Mouse (Mus musculus) c-Kit-positive CD71-negative TER-119-negative erythroid progenitor cells, embryonic 14.5 days (primary cell): Measurements from ENCODE around the gene St3gal3.

Experiments used
- DNase-seq: peaks from one replicate; pipeline ENCODE4 v3.0.0-alpha.2; 2013; ENCODE audit warnings: low read depth

Gene St3gal3

DNA sequence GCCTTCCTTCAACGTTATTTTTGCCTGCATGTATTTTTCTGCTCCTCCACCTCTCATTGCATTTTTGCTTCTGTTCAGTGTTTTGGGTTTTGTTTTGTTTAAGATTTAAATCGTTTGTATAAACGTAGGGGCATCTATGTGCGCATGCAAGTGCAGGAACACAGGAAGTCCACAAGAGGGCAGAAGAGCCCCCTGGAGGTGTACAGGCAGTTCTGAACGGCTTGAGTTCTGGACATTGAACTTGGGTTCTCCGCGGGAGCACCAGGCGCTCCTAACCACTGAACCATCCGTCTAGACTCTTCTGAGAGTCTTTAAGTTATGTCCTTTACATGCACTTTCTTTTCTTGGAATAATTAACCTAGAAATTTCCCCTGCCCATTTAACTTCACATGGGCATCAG, 44.8 kb downstream of the St3gal3 start:
- DNase-seq, result peak; percentile 23

DNA sequence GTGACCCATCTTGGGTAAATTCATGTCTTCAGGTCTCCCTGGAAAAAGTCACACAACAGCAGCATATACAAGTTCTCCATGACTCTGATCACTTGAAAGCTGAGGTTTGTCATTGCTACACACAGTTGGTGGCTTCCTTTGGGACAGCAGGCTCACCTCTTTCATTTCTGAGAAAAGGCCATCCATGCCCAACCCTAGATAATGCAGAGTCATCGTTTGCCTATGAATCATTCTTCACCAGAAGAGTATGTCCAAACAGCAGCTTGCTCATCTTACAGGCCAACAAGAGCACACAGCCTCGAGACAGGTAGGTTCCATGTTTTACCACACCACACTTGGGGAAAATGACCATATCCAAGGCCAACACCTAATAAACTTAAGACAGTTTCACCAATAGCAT, 45.9 kb downstream of the St3gal3 start:
- DNase-seq, result no peak

GRCm38 (mm10) chr4:118085025-118085424, 49.7 kb downstream of the St3gal3 start:
- DNase-seq, result no peak

GRCm38 (mm10) chr4:118083217-118083951, 51.3 kb downstream of the St3gal3 start:
- DNase-seq, result peak; percentile 70

DNA sequence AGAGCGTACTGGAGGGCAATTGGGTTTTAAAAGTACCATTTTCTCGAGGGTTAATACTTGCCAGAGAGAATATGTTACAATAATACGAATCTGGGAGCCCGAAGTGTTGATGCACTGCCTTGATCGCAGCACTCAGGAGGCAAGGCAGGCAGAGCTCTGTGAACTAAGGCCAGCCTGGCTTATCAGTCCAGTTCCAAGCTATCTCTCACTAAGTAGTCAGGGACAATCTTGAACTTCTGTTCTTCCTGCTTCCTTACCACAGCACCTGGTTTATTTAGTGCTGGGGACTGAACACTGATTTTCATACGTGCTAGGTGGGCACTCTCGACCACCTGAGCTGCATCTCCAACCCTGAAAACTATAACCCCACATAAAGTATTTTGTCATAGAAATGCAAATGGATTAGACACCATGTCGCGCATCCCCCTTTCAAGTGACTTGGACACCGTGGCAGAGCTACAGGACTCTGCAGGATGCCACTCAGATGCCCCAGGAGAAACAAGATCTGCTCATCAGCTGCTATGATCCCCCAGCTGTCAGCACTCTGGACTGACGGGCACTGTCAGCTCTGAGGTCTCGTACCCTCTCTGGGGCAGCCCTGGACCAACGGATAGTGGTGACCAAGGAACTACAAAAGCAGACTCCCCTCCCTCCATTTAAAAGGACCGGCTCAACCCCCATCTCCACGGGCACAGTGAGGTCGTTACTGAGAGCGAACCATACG, 52.9 kb downstream of the St3gal3 start:
- DNase-seq, result no peak

GRCm38 (mm10) chr4:118080481-118080880, 54.2 kb downstream of the St3gal3 start:
- no peak for DNase-seq

DNA sequence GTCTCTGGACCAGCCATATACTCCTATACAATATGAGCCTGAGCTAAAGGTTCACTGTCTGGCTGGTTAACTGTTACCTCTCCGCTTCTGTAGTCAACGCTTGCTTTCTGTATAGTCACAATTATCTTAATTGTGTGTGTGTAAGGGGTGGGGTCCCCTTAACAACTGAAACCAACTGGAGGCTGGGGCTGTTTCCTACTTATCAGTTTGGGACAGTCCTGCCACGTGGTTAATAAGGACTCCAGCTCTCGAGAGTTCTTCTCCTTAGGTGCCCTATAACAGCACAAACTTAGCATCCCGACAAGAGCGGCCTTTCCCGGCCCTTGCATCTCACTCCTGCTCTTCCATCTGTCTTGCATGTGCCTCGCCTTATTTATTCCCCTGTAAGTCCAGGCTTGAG, 55.5 kb downstream of the St3gal3 start:
- DNase-seq, result peak; percentile 28

- no peak for DNase-seq
These were observed 56.1 kb downstream of the St3gal3 start for GRCm38 (mm10) chr4:118078576-118078975.

- no peak for DNase-seq
These were observed 57.4 kb downstream of the St3gal3 start for GRCm38 (mm10) chr4:118077293-118077752.

- no peak for DNase-seq
These were observed 58.1 kb downstream of the St3gal3 start for GRCm38 (mm10) chr4:118076648-118077047.

GRCm38 (mm10) chr4:118075343-118075742, 59.4 kb downstream of the St3gal3 start:
- no peak for DNase-seq

GRCm38 (mm10) chr4:118074236-118074635, 60.5 kb downstream of the St3gal3 start:
- DNase-seq, result no peak

DNA sequence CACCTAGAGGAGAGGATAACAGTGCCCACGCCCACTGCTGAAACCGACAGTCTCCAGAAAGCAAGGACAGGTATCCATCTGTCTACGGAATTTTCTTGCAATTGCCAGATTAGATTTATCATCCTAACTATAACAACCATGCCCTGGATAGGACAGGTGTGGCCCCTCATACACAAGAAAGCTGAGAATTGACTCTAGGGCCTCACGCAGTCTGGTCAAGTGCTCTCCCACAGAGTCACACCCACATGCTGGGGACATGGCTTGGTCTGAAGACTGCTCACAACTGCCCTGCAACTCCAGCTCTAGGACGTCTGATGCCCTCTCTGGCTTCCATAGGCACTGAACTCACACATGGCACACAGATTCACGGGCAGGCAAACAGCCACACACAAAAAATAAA, 61.6 kb downstream of the St3gal3 start:
- no peak for DNase-seq

- DNase-seq, result no peak
These were observed 62.8 kb downstream of the St3gal3 start for GRCm38 (mm10) chr4:118071891-118072290.

DNA sequence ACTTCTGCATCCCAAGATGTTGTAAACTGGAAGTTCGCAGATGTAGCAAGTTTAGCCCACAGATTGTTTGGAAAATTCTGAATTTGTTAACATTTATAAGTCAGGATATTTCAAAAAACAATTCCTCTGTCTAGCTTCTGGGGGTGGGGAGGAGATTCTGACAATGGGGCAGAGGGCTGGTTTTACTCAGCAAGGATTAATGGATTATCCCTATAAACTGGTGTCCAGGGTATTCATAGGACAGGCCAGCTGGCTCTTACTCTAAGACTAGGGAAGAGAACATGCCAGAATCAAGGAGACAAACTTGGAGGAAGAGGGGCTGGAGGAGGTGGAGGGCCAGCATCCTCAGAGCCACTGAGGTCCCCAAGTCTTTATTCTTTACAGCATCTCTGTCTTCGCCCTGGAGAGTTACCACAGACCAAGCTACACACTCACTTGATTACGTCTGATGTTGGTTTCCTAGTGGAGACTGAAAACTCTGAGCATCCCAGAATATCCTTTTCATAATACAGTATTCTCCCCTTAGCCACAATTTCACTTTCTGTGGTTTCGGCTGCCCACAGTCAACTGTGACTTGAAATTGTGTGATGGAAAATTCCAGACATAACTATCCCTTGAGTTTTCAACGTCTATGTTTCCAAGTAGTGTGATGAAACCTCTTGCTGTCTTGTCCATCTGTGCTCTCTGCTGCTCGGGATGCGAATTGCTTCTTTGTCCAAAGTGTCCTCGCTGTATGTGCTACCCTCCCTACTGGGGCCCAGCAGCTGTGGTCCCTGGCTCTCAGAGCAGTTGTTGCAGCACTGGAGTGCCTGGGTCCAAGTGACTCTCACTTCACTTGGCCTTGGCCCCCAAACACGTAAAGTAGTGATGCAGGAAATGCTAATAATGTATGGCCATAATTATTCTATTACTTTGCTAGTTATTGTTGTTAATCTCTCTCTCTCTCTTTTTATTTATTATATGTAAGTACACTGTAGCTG, 64.2 kb downstream of the St3gal3 start:
- DNase-seq, result no peak

- no peak for DNase-seq
These were observed 72.8 kb downstream of the St3gal3 start for GRCm38 (mm10) chr4:118061809-118062463.

GRCm38 (mm10) chr4:118060915-118061530, 73.7 kb downstream of the St3gal3 start:
- DNase-seq, result no peak

GRCm38 (mm10) chr4:118059816-118060475, 74.8 kb downstream of the St3gal3 start:
- no peak for DNase-seq

DNA sequence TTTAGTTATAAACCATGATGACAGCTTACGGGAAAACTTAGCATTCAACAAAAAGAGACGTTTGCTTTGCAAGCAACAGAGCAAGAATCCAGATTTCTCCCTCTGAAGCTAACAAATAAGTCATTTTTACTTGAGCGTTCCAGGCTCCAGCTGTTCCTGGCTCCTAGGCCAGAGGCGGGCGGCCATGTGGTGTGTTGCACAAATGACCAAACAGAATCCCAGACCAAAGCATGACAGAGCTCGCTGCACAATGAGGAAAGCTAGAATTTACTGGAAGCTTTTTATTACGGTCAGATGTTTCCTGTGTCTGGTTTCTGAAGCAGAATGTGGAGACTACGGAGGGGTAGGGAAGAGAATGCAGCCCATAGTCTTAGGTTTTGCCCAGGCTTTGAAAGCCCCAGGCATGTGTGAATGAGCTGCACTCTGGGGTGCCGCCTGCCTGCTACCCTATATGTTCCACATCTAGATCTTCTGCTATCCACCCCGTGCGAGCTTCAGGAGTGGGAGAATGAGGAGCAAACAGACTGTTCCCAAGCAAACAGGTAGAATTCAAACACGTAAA, 76.5 kb downstream of the St3gal3 start:
- DNase-seq, result no peak

DNA sequence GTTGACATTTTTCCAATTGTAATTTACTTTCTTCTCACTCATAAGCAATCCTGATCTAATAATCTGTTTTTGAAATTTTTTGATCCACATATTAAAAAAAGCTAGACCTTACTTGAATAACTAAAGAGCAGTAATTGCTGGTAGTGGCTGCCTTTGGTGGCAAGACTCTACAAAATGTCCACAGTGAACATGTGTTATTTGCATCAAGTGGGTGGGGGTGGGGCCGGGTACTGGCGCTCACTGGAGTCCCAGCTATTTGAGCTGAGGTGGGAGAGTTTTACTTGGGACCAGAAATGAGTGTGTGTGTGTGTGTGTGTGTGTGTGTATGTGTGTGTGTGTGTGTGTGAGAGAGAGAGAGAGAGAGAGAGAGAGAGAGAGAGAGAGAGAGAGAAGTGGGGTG, 77.6 kb downstream of the St3gal3 start:
- DNase-seq, result no peak
